Mouse (Mus musculus) stomach, embryonic 16.5 days (tissue): ENCODE measurements around the gene Nipsnap3a. TPM values are rescaled to one million over a fixed set of nuclear protein-coding genes. Genes with fewer than 3 reads are reported as not detected.
A peak's percentile ranks its signal among the peaks of the same experiment; 100 is the strongest.

ENCODE experiments used
- ATAC-seq: fragments of 200-750 bp; cut with Nextera tagmentation; 2 replicates; pipeline ENCODE4 v1.8.0; 2017; ENCODE audit warnings: moderate number of reproducible peaks, moderate TSS enrichment; ENCODE audit not compliant: insufficient read depth, low FRiP score
- H3K27ac ChIP-seq: fragments of 300-500 bp; sonication (generic); 2 replicates; pipeline ENCODE4 v1.5.1; 2014; ENCODE audit warnings: low read length
- H3K27me3 ChIP-seq: fragments of 300-500 bp; sonication (generic); 2 replicates; pipeline ENCODE4 v1.6.1; 2014; ENCODE audit warnings: low read length, control low read depth, mixed read lengths; ENCODE audit not compliant: control insufficient read depth, insufficient read depth
- H3K36me3 ChIP-seq: fragments of 300-500 bp; sonication (generic); 2 replicates; pipeline ENCODE4 v1.6.1; 2014; ENCODE audit warnings: low read length; ENCODE audit not compliant: control insufficient read depth, insufficient read depth
- H3K4me1 ChIP-seq: fragments of 300-500 bp; sonication (generic); 2 replicates; pipeline ENCODE4 v1.6.1; 2014; ENCODE audit warnings: low read length, control low read depth, mixed read lengths; ENCODE audit not compliant: control insufficient read depth, insufficient read depth
- H3K4me2 ChIP-seq: fragments of 300-500 bp; sonication (generic); 2 replicates; pipeline ENCODE4 v1.6.1; 2014; ENCODE audit warnings: low read depth, low read length, mixed read lengths
- H3K4me3 ChIP-seq: fragments of 300-500 bp; sonication (generic); replicated peaks from 2 replicates; pipeline ENCODE4 v1.5.1; 2014; ENCODE audit warnings: mild to moderate bottlenecking, low read length
- H3K9ac ChIP-seq: fragments of 300-500 bp; sonication (generic); 2 replicates; pipeline ENCODE4 v1.6.1; 2014; ENCODE audit warnings: low read length
- H3K9me3 ChIP-seq: fragments of 300-500 bp; sonication (generic); replicated peaks from 2 replicates; pipeline ENCODE4 v1.6.1; 2016; ENCODE audit warnings: low read length, control low read depth; ENCODE audit not compliant: control insufficient read depth
- WGBS: fragments of 180-500 bp; shearing (Covaris S2); extraction: QIAGEN DNeasy Blood & Tissue Kit; methylation state at CpG from one replicate; pipeline ENCODE4 v1.1.7; 2014; 5-methylcytosine and 5-hydroxymethylcytosine counted together
- polyA plus RNA-seq: library from polyadenylated mRNA; unstranded; fragments of >200 nt; fragmentation: Nextera tagmentation; extraction: Ambion mirVana; gene quantifications from 2 replicates; pipeline ENCODE4 v1.2.1, GENCODE M21; 2015

The Nipsnap3a gene
- polyA plus RNA-seq = not detected in 2 replicates

DNA sequence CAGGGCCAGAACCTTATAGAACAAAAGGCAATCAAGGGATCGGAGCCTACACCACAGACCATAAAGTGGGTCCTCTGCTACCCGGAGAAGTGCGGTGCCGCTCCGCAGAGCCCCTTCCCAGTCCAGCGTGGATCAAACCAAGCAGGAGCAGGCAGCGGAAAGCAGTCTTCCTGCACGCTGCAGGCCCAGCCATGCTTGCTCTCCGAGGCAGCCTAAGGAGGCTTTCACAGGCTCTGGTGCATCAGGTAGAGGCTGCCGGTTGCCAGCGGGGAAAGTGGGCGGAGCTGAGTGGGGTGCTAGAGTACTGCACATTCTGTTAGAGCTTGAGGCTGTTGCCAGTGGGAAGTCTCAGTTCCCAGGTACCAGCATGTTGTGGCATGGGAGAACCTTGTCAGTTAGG lies at the start of gene Nipsnap3a:
Gene Nipsnap3a, plus strand, starts transcription at position 25 of the 400 bp plus-strand sequence.
- H3K4me2 ChIP-seq = peak within 1 kb of the TSS; percentile 22
- H3K36me3 ChIP-seq = no peaks in the 10 kb centered on the region
- no peaks in the 10 kb centered on the region for H3K4me1 ChIP-seq
- no peaks in the 10 kb centered on the region for H3K27me3 ChIP-seq
- 26% methylated on average over 12 of the region's 12 CpGs for WGBS
- H3K27ac ChIP-seq = no peak within 1 kb of the TSS
- H3K9ac ChIP-seq = no peak within 1 kb of the TSS
- ATAC-seq = no peak
- no peaks in the 10 kb centered on the region for H3K9me3 ChIP-seq
- H3K4me3 ChIP-seq = 0 out of 2 replicates have a peak within 1 kb of the TSS, but pooled peaks have one; percentile 8

DNA sequence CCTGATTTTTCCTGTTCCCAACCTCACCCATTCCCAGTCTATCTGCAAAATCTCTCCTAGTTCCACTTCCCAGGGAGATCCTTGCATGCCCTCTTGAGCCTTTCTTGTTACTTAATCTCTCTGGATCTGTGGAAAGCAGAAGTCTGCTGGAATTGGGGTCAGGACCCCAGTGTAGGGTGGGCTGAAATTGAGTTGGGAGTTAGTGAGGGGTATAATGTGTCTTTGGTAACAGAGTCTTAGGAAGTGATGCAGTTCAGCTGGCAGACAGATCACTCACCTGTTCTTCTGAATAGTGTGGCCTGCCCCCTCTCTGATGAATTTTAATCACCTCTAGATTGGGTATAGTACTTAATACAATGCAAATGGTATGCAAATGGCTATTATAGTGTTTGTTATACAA lies 42.4 kb upstream of the Nipsnap3a start:
- no peaks in the 10 kb centered on the region for H3K4me1 ChIP-seq
- no peak overlapping the region for H3K4me3 ChIP-seq
- no peaks in the 10 kb centered on the region for H3K27me3 ChIP-seq
- H3K9me3 ChIP-seq = no peaks in the 10 kb centered on the region
- H3K36me3 ChIP-seq = no peaks in the 10 kb centered on the region
- no peak overlapping the region for H3K4me2 ChIP-seq
- H3K27ac ChIP-seq = no peak overlapping the region
- no peak for ATAC-seq
- H3K9ac ChIP-seq = no peak overlapping the region

DNA sequence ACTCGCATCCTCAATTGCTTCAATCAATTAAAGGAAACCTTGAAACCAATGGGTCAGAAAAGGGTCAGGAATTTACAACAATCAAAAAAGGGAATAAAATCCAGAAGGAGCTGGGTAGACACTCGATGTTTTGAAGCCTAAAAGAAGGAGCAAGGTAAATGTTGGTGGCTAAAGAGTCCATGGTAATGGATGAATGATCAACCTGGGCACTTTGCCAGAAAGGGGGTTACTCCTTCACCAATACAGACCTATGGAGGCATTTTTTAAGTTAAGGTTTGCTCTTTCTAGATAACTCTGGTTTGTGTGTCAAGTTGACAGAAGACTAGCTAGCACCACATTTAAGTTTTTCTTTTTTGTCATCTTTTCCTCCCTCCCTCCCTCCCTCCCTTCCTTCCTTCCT lies 40.1 kb upstream of the Nipsnap3a start:
- Histone ChIP-seq H3K9ac (no peak overlapping the region), H3K4me1 (no peaks in the 10 kb centered on the region), H3K27ac (no peak overlapping the region), H3K4me2 (no peak overlapping the region), H3K9me3 (no peaks in the 10 kb centered on the region), H3K4me3 (no peak overlapping the region), H3K36me3 (no peaks in the 10 kb centered on the region), H3K27me3 (no peaks in the 10 kb centered on the region)
- WGBS = 85% methylated on average over 2 of the region's 2 CpGs
- ATAC-seq = no peak

DNA sequence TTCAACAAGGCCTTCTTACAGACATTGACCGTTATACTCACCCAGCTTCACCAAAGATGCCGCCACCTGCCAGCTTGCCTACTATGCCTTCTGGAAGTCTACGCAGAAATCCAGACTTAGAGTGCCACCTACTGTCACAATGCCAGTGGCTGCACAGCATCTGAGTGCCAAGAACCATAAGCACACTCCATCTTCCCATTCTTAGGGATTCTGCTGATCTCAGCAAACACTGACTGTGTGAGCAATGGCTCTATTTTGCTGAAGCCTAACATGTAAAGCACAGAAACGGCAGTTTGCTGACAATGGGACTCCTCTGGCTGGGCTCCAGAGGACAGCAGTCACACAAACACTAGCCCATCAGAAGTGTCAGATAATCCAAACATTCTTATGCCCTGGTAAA lies 30.4 kb upstream of the Nipsnap3a start:
- Histone ChIP-seq H3K4me2 (no peak overlapping the region), H3K4me1 (no peaks in the 10 kb centered on the region), H3K27ac (no peak overlapping the region), H3K4me3 (no peak overlapping the region), H3K9ac (no peak overlapping the region), H3K27me3 (no peaks in the 10 kb centered on the region), H3K9me3 (no peaks in the 10 kb centered on the region), H3K36me3 (no peaks in the 10 kb centered on the region)
- 28% methylated on average over 4 of the region's 4 CpGs for WGBS
- no peak for ATAC-seq

DNA sequence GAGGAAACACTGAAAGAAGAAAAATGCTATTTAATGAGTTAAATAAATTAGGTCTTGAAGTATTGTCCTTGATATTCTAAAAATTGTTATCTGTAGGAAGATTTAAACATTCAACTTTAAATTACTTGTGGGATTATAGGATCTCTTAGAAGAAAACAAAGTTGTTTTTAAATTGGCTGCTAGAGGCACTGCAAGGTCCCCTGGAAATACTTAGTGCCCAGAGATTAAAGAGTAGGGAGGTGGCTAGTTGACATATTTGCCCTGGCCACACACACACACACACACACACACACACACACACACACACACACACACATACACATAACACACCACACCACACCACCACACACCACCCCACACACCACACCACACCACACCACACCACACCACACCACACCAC lies 24.8 kb upstream of the Nipsnap3a start, which contains the start of gene Olfr270:
Gene Olfr270, plus strand, starts transcription at position 301 of the 400 bp plus-strand sequence.
- Histone ChIP-seq H3K4me2 (no peak within 1 kb of the TSS), H3K9ac (no peak within 1 kb of the TSS), H3K4me1 (no peaks in the 10 kb centered on the region), H3K4me3 (no peak within 1 kb of the TSS), H3K27me3 (no peaks in the 10 kb centered on the region), H3K36me3 (no peaks in the 10 kb centered on the region), H3K27ac (no peak within 1 kb of the TSS), H3K9me3 (no peaks in the 10 kb centered on the region)
- no peak for ATAC-seq

DNA sequence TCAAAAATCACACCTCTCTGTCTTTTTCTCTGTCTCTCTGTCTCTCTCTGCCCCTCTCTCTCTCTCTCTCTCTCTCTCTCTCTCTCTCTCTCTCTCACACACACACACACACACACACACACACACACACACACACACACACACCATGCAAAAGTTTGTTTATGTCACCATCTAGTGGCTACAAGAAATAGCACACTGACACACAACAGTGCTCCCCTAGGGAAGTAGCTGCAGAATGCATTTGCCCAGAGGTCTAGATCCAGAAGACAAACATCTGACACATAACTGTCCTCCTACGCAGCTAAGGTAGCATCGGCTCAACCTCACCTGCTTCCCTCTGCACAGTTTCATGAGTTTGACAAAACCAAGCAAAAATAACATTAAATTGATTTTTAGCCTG lies 3.9 kb upstream of the Nipsnap3a start:
- H3K4me2 ChIP-seq = no peak overlapping the region
- ATAC-seq = no peak
- 66% methylated on average over 2 of the region's 2 CpGs for WGBS
- H3K9ac ChIP-seq = no peak overlapping the region
- H3K9me3 ChIP-seq = no peaks in the 10 kb centered on the region
- no peaks in the 10 kb centered on the region for H3K27me3 ChIP-seq
- no peak overlapping the region for H3K4me3 ChIP-seq
- H3K36me3 ChIP-seq = no peaks in the 10 kb centered on the region
- H3K4me1 ChIP-seq = no peaks in the 10 kb centered on the region
- H3K27ac ChIP-seq = no peak overlapping the region

DNA sequence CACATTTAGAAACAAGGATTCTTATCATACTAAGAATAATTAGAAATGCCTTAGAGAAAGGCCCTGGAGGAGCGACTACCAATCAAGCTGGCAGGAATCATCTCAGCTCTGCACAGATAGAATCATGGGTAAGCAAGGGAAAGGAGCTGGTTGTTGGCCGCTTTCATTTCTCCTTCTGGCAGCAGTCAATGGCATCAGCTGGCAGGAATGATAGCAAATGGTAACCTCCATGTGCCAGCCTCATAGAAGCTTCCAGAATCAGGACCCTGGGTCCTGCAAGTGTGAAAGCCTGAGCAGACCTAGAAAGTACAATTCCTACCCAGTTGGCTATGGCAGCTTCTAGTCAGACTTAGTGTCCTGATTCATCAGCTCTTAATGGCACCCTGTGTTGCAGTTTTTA lies 2.8 kb upstream of the Nipsnap3a start:
- no peak overlapping the region for H3K9ac ChIP-seq
- no peaks in the 10 kb centered on the region for H3K4me1 ChIP-seq
- no peak overlapping the region for H3K27ac ChIP-seq
- WGBS = 80% methylated on average over 2 of the region's 2 CpGs
- no peak overlapping the region for H3K4me3 ChIP-seq
- no peaks in the 10 kb centered on the region for H3K27me3 ChIP-seq
- ATAC-seq = no peak
- H3K9me3 ChIP-seq = no peaks in the 10 kb centered on the region
- H3K36me3 ChIP-seq = no peaks in the 10 kb centered on the region
- no peak overlapping the region for H3K4me2 ChIP-seq

DNA sequence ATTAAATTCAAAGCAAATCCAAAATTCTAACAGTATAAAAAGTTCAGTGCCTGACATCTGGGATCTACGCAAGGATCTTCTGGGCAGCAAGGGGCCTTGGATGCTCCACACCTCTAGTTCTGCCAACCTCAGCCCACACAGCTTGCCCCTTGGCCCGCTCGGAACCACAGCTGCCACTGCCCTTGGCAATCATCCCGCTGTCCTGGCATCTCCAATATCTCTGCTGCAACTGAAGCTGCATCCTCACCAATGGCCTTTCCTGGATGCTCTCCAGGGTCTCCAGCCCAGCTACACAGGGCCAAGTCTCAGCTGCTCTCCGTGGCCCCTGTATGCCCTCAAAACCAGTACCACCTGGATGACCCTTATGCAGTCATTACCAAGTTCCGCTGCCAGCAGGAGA lies 10.4 kb downstream of the Nipsnap3a start:
- Histone ChIP-seq H3K4me1 (no peaks in the 10 kb centered on the region), H3K27ac (no peak overlapping the region), H3K27me3 (no peaks in the 10 kb centered on the region), H3K9ac (no peak overlapping the region), H3K36me3 (no peaks in the 10 kb centered on the region), H3K4me2 (no peak overlapping the region), H3K9me3 (no peaks in the 10 kb centered on the region), H3K4me3 (no peak overlapping the region)
- ATAC-seq = no peak
- WGBS = 90% methylated on average over 6 of the region's 6 CpGs

DNA sequence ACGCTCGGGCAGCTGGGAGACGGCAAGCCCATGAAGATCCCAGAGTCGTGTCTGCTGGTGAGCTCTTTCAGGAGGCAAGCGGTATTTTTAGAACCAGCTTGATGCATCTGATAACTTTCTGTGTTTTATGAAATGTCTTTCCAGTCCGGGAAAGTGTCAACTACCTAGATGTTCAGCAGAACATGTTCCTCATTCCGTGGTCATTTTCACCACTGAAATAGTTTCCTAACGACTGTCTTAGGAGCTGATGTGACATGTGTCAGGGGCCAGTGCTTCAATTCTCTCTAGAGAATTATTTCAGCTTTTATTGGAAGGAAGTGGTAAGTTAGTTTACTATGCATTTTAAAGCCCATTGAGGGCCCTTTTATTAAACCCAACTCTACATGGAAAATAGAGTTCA lies 11.1 kb downstream of the Nipsnap3a start:
- Histone ChIP-seq H3K4me2 (no peak overlapping the region), H3K9me3 (no peaks in the 10 kb centered on the region), H3K4me3 (no peak overlapping the region), H3K4me1 (no peaks in the 10 kb centered on the region), H3K9ac (no peak overlapping the region), H3K27ac (no peak overlapping the region), H3K36me3 (no peaks in the 10 kb centered on the region), H3K27me3 (no peaks in the 10 kb centered on the region)
- ATAC-seq = no peak
- 67% methylated on average over 8 of the region's 8 CpGs for WGBS

DNA sequence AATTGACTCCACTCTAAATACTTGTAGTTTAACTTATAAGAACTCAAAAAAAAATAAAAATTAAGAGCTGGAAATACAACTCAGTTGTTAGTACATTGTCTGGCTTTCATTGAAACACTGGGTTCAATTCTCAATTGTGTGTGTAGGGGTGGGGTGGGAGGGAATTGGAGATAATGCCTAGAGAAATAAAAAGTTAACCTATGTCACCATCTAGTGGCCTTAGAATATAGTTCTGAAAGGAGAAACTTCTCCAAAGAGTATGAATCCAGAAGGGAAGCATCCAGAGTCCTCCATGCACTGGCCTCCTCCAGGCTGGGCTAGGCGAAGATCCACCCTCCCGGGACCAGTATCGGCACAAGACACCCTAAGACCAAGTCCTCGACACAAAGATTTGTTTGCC lies 20.1 kb downstream of the Nipsnap3a start:
- Histone ChIP-seq H3K4me3 (no peak overlapping the region), H3K4me1 (peaks cover 6% of the 10 kb centered on the region; the same call in 1 of the 2 replicates), H3K27ac (no peak overlapping the region), H3K9me3 (no peaks in the 10 kb centered on the region), H3K9ac (no peak overlapping the region), H3K36me3 (no peaks in the 10 kb centered on the region), H3K27me3 (no peaks in the 10 kb centered on the region), H3K4me2 (no peak overlapping the region)
- ATAC-seq = no peak
- 60% methylated on average over 4 of the region's 4 CpGs for WGBS
